Mouse (Mus musculus): Measurements from ENCODE around the gene Ror2.

GRCm38 (mm10) chr13:53285756-53286361 is at the start of gene Ror2:
- peak; percentile 11; the same call in 1 of the 2 replicates for TF ChIP-seq CTCF (IDR thresholded peaks at IDR 0.05; ENCODE audit: borderline replicate concordance, control insufficient read depth, extremely low read depth, insufficient read depth, low read length, poor library complexity)
- TF ChIP-seq POLR2A (IDR thresholded peaks at IDR 0.05; ENCODE audit: control insufficient read depth, extremely low read depth, insufficient read depth, low read length, poor library complexity): no peak

All from thymus, adult 2 months (tissue).